Mouse (Mus musculus) bone marrow macrophage, adult 2 months (primary cell): ENCODE measurements at regions not wholly inside any gene's neighbourhood (a gene's known extent, or its start where the extent isn't known, plus 50 kb on each side); places are given as distances from the start of the nearest gene placed in this dataset.

Experiments
- CTCF ChIP-seq: IDR thresholded peaks from 2 replicates; pipeline ENCODE4 v1.5.1; 2012; ENCODE audit warnings: low read depth, mild to moderate bottlenecking, low read length, moderate library complexity
- POLR2A ChIP-seq: IDR thresholded peaks from 2 replicates; pipeline ENCODE4 v1.6.1; 2012; ENCODE audit warnings: mild to moderate bottlenecking, low read depth, low read length, borderline replicate concordance

- TF ChIP-seq POLR2A (no peak), CTCF (no peak)
Measured at GRCm38 (mm10) chr2:167751585-167751984, 62.0 kb upstream of the Tmem189 start.
